Mouse (Mus musculus): ENCODE data around the gene Tomm34. TPM values are rescaled to one million over a fixed set of nuclear protein-coding genes. Genes with fewer than 3 reads are reported as not detected.

Tomm34 gene
- polyA plus RNA-seq, 2 experiments from 2014 or later, result 109 to 114 TPM

- no peak for ATAC-seq
These were observed 61.7 kb downstream of the Tomm34 start for GRCm38 (mm10) chr2:164009227-164009626.

GRCm38 (mm10) chr2:164007987-164008545 lies 62.9 kb downstream of the Tomm34 start:
- no peak for ATAC-seq

GRCm38 (mm10) chr2:164007547-164007946 lies 63.4 kb downstream of the Tomm34 start:
- ATAC-seq, result no peak

GRCm38 (mm10) chr2:164006932-164007331 lies 64.0 kb downstream of the Tomm34 start:
- ATAC-seq, result peak; percentile 81

GRCm38 (mm10) chr2:164004503-164004902 lies 66.5 kb downstream of the Tomm34 start:
- ATAC-seq, result no peak

Other genes starting within 250 kb of the Tomm34 start
- not detected for gene Kcnk15, start 217.5 kb downstream of the Tomm34 start, polyA plus RNA-seq (2017; shearing (Covaris generic))
- gene Rims4, start 152.5 kb downstream of the Tomm34 start, polyA plus RNA-seq (2017; shearing (Covaris generic)), result not detected
- gene Ywhab, start 76.2 kb downstream of the Tomm34 start, polyA plus RNA-seq (2017; shearing (Covaris generic)), result 10 to 100 TPM; 80.9 to 82.3 TPM
- gene Pabpc1l, start 45.7 kb downstream of the Tomm34 start, polyA plus RNA-seq (2017; shearing (Covaris generic)), result 1 to 10 TPM; 2.9 to 4.1 TPM
- 100 to 1,000 TPM; 188 to 203 TPM for gene Stk4, start 847 bp downstream of the Tomm34 start, polyA plus RNA-seq (2017; shearing (Covaris generic))
- gene Kcns1, start 99.9 kb upstream of the Tomm34 start, polyA plus RNA-seq (2017; shearing (Covaris generic)), result under 1 TPM in 1 of 2 experiments, not detected in 1; 0.12 TPM
- not detected for gene Wfdc5, start 111.6 kb upstream of the Tomm34 start, polyA plus RNA-seq (2017; shearing (Covaris generic))
- not detected for gene Wfdc12, start 119.4 kb upstream of the Tomm34 start, polyA plus RNA-seq (2017; shearing (Covaris generic))
- not detected for gene Wfdc15a, start 129.0 kb upstream of the Tomm34 start, polyA plus RNA-seq (2017; shearing (Covaris generic))
- not detected for gene Wfdc15b, start 150.5 kb upstream of the Tomm34 start, polyA plus RNA-seq (2017; shearing (Covaris generic))
- gene Svs2, start 167.3 kb upstream of the Tomm34 start, polyA plus RNA-seq (2017; shearing (Covaris generic)), result not detected
- gene Svs3b, start 185.5 kb upstream of the Tomm34 start, polyA plus RNA-seq (2017; shearing (Covaris generic)), result not detected
- not detected for gene Svs4, start 207.3 kb upstream of the Tomm34 start, polyA plus RNA-seq (2017; shearing (Covaris generic))
- gene Svs3a, start 218.1 kb upstream of the Tomm34 start, polyA plus RNA-seq (2017; shearing (Covaris generic)), result not detected
- gene Svs6, start 245.6 kb upstream of the Tomm34 start, polyA plus RNA-seq (2017; shearing (Covaris generic)), result not detected